Mouse (Mus musculus) myocyte (in vitro differentiated cells): ENCODE data around the gene Il27. TPM values are rescaled to one million over a fixed set of nuclear protein-coding genes. Genes with fewer than 3 reads are reported as not detected.

Source experiments
- H3K27me3 ChIP-seq: one replicate; pipeline ENCODE4 v1.6.1; 2011; ENCODE audit not compliant: control insufficient read depth, insufficient read depth, insufficient read length
- H3K36me3 ChIP-seq: one replicate; pipeline ENCODE4 v1.6.1; 2011; ENCODE audit not compliant: control insufficient read depth, insufficient read depth
- H3K4me2 ChIP-seq: one replicate; pipeline ENCODE4 v1.6.1; 2011; ENCODE audit warnings: low read depth, control low read depth
- H3K4me3 ChIP-seq: one replicate; pipeline ENCODE4 v1.5.1; 2011; ENCODE audit warnings: mild to moderate bottlenecking, control low read depth, moderate library complexity
- H3K79me2 ChIP-seq: one replicate; pipeline ENCODE4 v1.6.1; 2011; ENCODE audit not compliant: control insufficient read depth, insufficient read depth
- H3ac ChIP-seq: one replicate; pipeline ENCODE4 v1.6.1; 2011; ENCODE audit not compliant: control insufficient read depth, insufficient read length
- CEBPB ChIP-seq: IDR thresholded peaks from 2 replicates; pipeline ENCODE4 v1.6.1; 2011; ENCODE audit warnings: mild to moderate bottlenecking, moderate library complexity; ENCODE audit not compliant: poor library complexity, insufficient read depth, severe bottlenecking
- E2F4 ChIP-seq: IDR thresholded peaks from one replicate; pipeline ENCODE4 v1.6.1; 2011; ENCODE audit warnings: mild to moderate bottlenecking, control low read depth, moderate library complexity; ENCODE audit not compliant: insufficient read depth
- MAX ChIP-seq: IDR thresholded peaks from one replicate; pipeline ENCODE4 v1.6.1; 2011; ENCODE audit warnings: low read depth, mild to moderate bottlenecking, control low read depth
- MYOD1 ChIP-seq, 3 experiments: IDR thresholded peaks; one replicate each; pipeline ENCODE4 v1.6.1; 2011; ENCODE audit warnings: control low read depth in 2 of 3, low read depth in 2 of 3, mild to moderate bottlenecking in 2 of 3, moderate library complexity in 1 of 3; ENCODE audit not compliant: insufficient read length in 2 of 3, control insufficient read depth in 1 of 3
- MYOG ChIP-seq, 3 experiments: IDR thresholded peaks; one replicate each; pipeline ENCODE4 v1.6.1; 2011; ENCODE audit warnings: control low read depth in 2 of 3, low read depth in 2 of 3, mild to moderate bottlenecking in 2 of 3; ENCODE audit not compliant: insufficient read length in 2 of 3, control insufficient read depth in 1 of 3, insufficient read depth in 1 of 3
- POLR2A ChIP-seq: IDR thresholded peaks from one replicate; pipeline ENCODE4 v1.6.1; 2011; ENCODE audit warnings: low read depth, mild to moderate bottlenecking, control low read depth, moderate library complexity; ENCODE audit not compliant: insufficient read length
- POLR2AphosphoS2 ChIP-seq: IDR thresholded peaks from one replicate; pipeline ENCODE4 v1.6.1; 2011; ENCODE audit warnings: low read depth, control low read depth; ENCODE audit not compliant: insufficient read length
- REST ChIP-seq: IDR thresholded peaks from one replicate; pipeline ENCODE4 v1.6.1; 2011; ENCODE audit warnings: mild to moderate bottlenecking, control low read depth, moderate library complexity; ENCODE audit not compliant: insufficient read depth, insufficient read length
- SRF ChIP-seq: IDR thresholded peaks from one replicate; pipeline ENCODE4 v1.6.1; 2011; ENCODE audit warnings: low read depth; ENCODE audit not compliant: control insufficient read depth, insufficient read length
- TCF12 ChIP-seq: IDR thresholded peaks from one replicate; pipeline ENCODE4 v1.6.1; 2011; ENCODE audit warnings: mild to moderate bottlenecking, control low read depth; ENCODE audit not compliant: poor library complexity, insufficient read depth, severe bottlenecking
- TCF3 ChIP-seq: IDR thresholded peaks from one replicate; pipeline ENCODE4 v1.6.1; 2011; ENCODE audit warnings: low read depth, control low read depth; ENCODE audit not compliant: insufficient read length
- USF1 ChIP-seq: IDR thresholded peaks from one replicate; pipeline ENCODE4 v1.6.1; 2011; ENCODE audit warnings: low read depth, mild to moderate bottlenecking, control low read depth, moderate library complexity
- polyA plus RNA-seq: library from polyadenylated mRNA; unstranded; fragments of >200 nt; fragmentation: generic; extraction: Trizol; gene quantifications from one replicate; pipeline ENCODE4 v1.2.1, GENCODE M21; 2012; ENCODE audit warnings: missing spikeins

Il27 gene
- polyA plus RNA-seq, 1 experiment = not detected

DNA sequence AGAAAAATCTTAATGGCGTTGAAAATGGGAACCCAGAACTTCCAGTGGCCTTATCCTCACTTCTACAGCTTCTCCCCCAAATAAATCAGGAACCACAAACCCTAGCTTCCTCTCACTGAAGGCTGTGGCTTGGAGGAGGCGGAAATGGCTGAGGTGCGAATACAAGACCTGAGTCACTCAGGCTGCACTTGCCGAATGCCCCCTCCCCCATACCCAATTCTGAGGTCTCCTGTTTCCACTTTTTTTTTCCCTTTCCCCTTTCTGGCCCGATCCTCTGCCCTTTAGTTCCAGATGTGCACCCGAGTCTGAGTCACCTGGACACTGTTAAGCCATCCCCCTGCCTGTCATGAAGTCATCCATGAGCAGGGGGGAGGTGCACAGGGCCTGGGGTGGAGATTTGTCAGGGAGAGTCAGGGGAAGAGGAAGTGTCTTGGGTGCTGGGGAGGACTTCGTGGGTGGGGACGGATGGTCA is 10.2 kb downstream of the Il27 start, which contains the start of gene Apobr:
Gene Apobr (plus strand): TSS at position 437 of the 472 bp plus-strand sequence.
- TF ChIP-seq POLR2A (no peak), MAX (no peak), REST (no peak), POLR2AphosphoS2 (no peak)
- H3K4me3 ChIP-seq = peak within 1 kb of the TSS; percentile 16
- no peaks in the 10 kb centered on the region for H3K27me3 ChIP-seq
- H3K4me2 ChIP-seq = peak within 1 kb of the TSS; percentile 60
- no peaks in the 10 kb centered on the region for H3K79me2 ChIP-seq
- no peaks in the 10 kb centered on the region for H3K36me3 ChIP-seq
- no peak within 1 kb of the TSS for H3ac ChIP-seq

GRCm38 (mm10) chr7:126583761-126584160 is 11.0 kb downstream of the Il27 start:
- no peaks in the 10 kb centered on the region for H3K79me2 ChIP-seq
- no peaks in the 10 kb centered on the region for H3K27me3 ChIP-seq
- H3K4me2 ChIP-seq = peak overlapping the region; percentile 60
- TF ChIP-seq POLR2A (no peak), MYOD1 (IDR thresholded peaks at IDR 0.05; ENCODE audit: control insufficient read depth in 1 of 3, insufficient read length in 2 of 3, low read depth in 2 of 3) (no peak), TCF3 (no peak), SRF (no peak), TCF12 (no peak), POLR2AphosphoS2 (no peak), REST (no peak), E2F4 (no peak), MYOG (IDR thresholded peaks at IDR 0.05; ENCODE audit: control insufficient read depth in 1 of 3, insufficient read depth in 1 of 3, insufficient read length in 2 of 3, low read depth in 2 of 3) (no peak), CEBPB (no peak), USF1 (no peak), MAX (no peak)
- no peaks in the 10 kb centered on the region for H3K36me3 ChIP-seq
- peak overlapping the region; percentile 16 for H3K4me3 ChIP-seq
- H3ac ChIP-seq = no peak overlapping the region

GRCm38 (mm10) chr7:126583251-126583709 is 11.5 kb downstream of the Il27 start:
- no peaks in the 10 kb centered on the region for H3K79me2 ChIP-seq
- TF ChIP-seq USF1 (peak; percentile 90), POLR2AphosphoS2 (peak; percentile 33), TCF12 (no peak), MAX (no peak)
- peak overlapping the region; percentile 16 for H3K4me3 ChIP-seq
- H3K4me2 ChIP-seq = peak overlapping the region; percentile 60
- no peaks in the 10 kb centered on the region for H3K27me3 ChIP-seq
- H3K36me3 ChIP-seq = peaks cover 3% of the 10 kb centered on the region
- no peak overlapping the region for H3ac ChIP-seq

DNA sequence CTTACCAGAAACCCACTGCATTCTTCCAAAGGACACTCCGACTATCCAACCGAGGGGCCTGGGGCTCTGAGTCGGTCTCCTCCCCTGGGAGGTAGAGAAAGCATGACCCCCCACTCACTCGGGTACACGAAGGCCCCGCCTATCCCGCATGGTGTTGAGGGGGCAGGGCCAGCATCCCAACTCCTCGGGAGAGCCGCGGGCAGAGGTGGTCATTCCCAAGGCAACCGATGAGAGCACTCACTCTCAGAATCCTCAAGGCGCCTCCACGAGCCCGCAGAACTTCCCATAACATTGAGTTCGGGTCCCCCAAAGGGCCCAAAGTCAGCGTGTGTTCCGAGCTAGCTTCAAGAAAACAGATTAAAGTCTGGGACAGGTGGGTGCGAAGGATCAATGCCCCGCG is 12.0 kb downstream of the Il27 start:
- Histone ChIP-seq H3K36me3 (peaks cover 3% of the 10 kb centered on the region), H3K27me3 (no peaks in the 10 kb centered on the region), H3ac (no peak overlapping the region), H3K4me2 (peak overlapping the region; percentile 34), H3K4me3 (peak overlapping the region; percentile 16), H3K79me2 (no peaks in the 10 kb centered on the region)
- TF ChIP-seq POLR2A (no peak), TCF12 (no peak), USF1 (no peak), TCF3 (no peak), E2F4 (no peak), SRF (no peak), REST (no peak), MYOD1 (IDR thresholded peaks at IDR 0.05; ENCODE audit: control insufficient read depth in 1 of 3, insufficient read length in 2 of 3, low read depth in 2 of 3) (no peak), MYOG (IDR thresholded peaks at IDR 0.05; ENCODE audit: control insufficient read depth in 1 of 3, insufficient read depth in 1 of 3, insufficient read length in 2 of 3, low read depth in 2 of 3) (no peak), CEBPB (no peak), POLR2AphosphoS2 (no peak), MAX (no peak)

- Histone ChIP-seq H3K36me3 (peaks cover 3% of the 10 kb centered on the region), H3ac (no peak overlapping the region), H3K4me3 (no peak overlapping the region), H3K27me3 (no peaks in the 10 kb centered on the region), H3K79me2 (no peaks in the 10 kb centered on the region), H3K4me2 (no peak overlapping the region)
- no peak for TF ChIP-seq MYOD1 (IDR thresholded peaks at IDR 0.05; ENCODE audit: control insufficient read depth in 1 of 3, insufficient read length in 2 of 3, low read depth in 2 of 3)
- TF ChIP-seq TCF3 = no peak
- no peak for TF ChIP-seq SRF
Observed at GRCm38 (mm10) chr7:126581661-126582060, 13.1 kb downstream of the Il27 start.
